Mouse (Mus musculus) intestine, postnatal 0 days (tissue): ENCODE data around the gene Scamp1. TPM values are rescaled to one million over a fixed set of nuclear protein-coding genes. Genes with fewer than 3 reads are reported as not detected.

ENCODE experiments used
- ATAC-seq: fragments of 200-750 bp; cut with Nextera tagmentation; 2 replicates; pipeline ENCODE4 v1.8.0; 2017; ENCODE audit warnings: mild to moderate bottlenecking, moderate TSS enrichment, moderate library complexity
- H3K27ac ChIP-seq: fragments of 300-500 bp; sonication (generic); 2 replicates; pipeline ENCODE4 v1.5.1; 2014; ENCODE audit warnings: mild to moderate bottlenecking, low read depth, low read length, moderate library complexity
- H3K27me3 ChIP-seq: fragments of 300-500 bp; sonication (generic); replicated peaks from 2 replicates; pipeline ENCODE4 v1.6.1; 2014; ENCODE audit warnings: low read length, mixed read lengths; ENCODE audit not compliant: control insufficient read depth, insufficient read depth
- H3K36me3 ChIP-seq: fragments of 300-500 bp; sonication (generic); 2 replicates; pipeline ENCODE4 v1.6.1; 2014; ENCODE audit warnings: mild to moderate bottlenecking, moderate library complexity; ENCODE audit not compliant: control insufficient read depth, insufficient read depth
- H3K4me1 ChIP-seq: fragments of 300-500 bp; sonication (generic); replicated peaks from 2 replicates; pipeline ENCODE4 v1.6.1; 2014; ENCODE audit warnings: antibody characterized with exemption, low read length, mixed read lengths; ENCODE audit not compliant: control insufficient read depth, insufficient read depth
- H3K4me2 ChIP-seq: fragments of 300-500 bp; sonication (generic); replicated peaks from 2 replicates; pipeline ENCODE4 v1.6.1; 2014; ENCODE audit warnings: low read depth, mild to moderate bottlenecking, moderate library complexity
- H3K4me3 ChIP-seq: fragments of 300-500 bp; sonication (generic); 2 replicates; pipeline ENCODE4 v1.5.1; 2014; ENCODE audit warnings: low read depth, low read length
- H3K9ac ChIP-seq: fragments of 300-500 bp; sonication (generic); 2 replicates; pipeline ENCODE4 v1.6.1; 2014; ENCODE audit warnings: mild to moderate bottlenecking, low read depth, low read length
- H3K9me3 ChIP-seq: fragments of 300-500 bp; sonication (generic); 2 replicates; pipeline ENCODE4 v1.6.1; 2016; ENCODE audit warnings: mixed run types; ENCODE audit not compliant: control insufficient read depth
- CTCF ChIP-seq: sonication (generic); IDR thresholded peaks from 2 replicates; pipeline ENCODE4 v1.5.1; 2016; ENCODE audit warnings: low read depth, mild to moderate bottlenecking, control low read depth, antibody characterized with exemption, moderate library complexity
- WGBS: fragments of 180-500 bp; shearing (Covaris S2); extraction: QIAGEN DNeasy Blood & Tissue Kit; methylation state at CpG from one replicate; pipeline ENCODE4 v1.1.7; 2014; 5-methylcytosine and 5-hydroxymethylcytosine counted together
- polyA plus RNA-seq: library from polyadenylated mRNA; unstranded; fragments of >200 nt; fragmentation: Nextera tagmentation; extraction: Ambion mirVana; gene quantifications from 2 replicates; pipeline ENCODE4 v1.2.1, GENCODE M21; 2015

The Scamp1 gene
- polyA plus RNA-seq, 1 experiment from 2014 or later = 11.8 TPM

- peak; percentile 89 for TF ChIP-seq CTCF
These were observed 80.4 kb downstream of the Scamp1 start for GRCm38 (mm10) chr13:94205234-94205633.

GRCm38 (mm10) chr13:94199829-94200228, 85.8 kb downstream of the Scamp1 start:
- H3K27me3 ChIP-seq = no peaks in the 10 kb centered on the region
- H3K4me3 ChIP-seq = no peak overlapping the region
- H3K27ac ChIP-seq = no peak overlapping the region
- H3K4me2 ChIP-seq = no peak overlapping the region
- no peak for TF ChIP-seq CTCF
- no peaks in the 10 kb centered on the region for H3K9me3 ChIP-seq
- H3K9ac ChIP-seq = no peak overlapping the region
- 0 out of 2 replicates have a peak, but pooled peaks cover 4% of the 10 kb centered on the region for H3K36me3 ChIP-seq
- no peak for ATAC-seq
- WGBS = 62% methylated on average over 8 of the region's 8 CpGs
- no peaks in the 10 kb centered on the region for H3K4me1 ChIP-seq

More at GRCm38 (mm10) chr13:94205234-94205633, 80.4 kb downstream of the Scamp1 start:
- Histone ChIP-seq H3K4me1 (no peaks in the 10 kb centered on the region), H3K9ac (no peak overlapping the region), H3K36me3 (peaks cover 15% of the 10 kb centered on the region), H3K27me3 (no peaks in the 10 kb centered on the region), H3K4me2 (no peak overlapping the region), H3K4me3 (no peak overlapping the region), H3K9me3 (no peaks in the 10 kb centered on the region), H3K27ac (no peak overlapping the region)
- 11% methylated on average over 6 of the region's 6 CpGs for WGBS
- no peak for ATAC-seq

GRCm38 (mm10) chr13:94198616-94199015, 87.0 kb downstream of the Scamp1 start:
- no peak overlapping the region for H3K9ac ChIP-seq
- H3K27me3 ChIP-seq = no peaks in the 10 kb centered on the region
- no peak overlapping the region for H3K27ac ChIP-seq
- H3K4me3 ChIP-seq = no peak overlapping the region
- TF ChIP-seq CTCF = no peak
- no peak for ATAC-seq
- H3K9me3 ChIP-seq = no peaks in the 10 kb centered on the region
- WGBS = 82% methylated on average over 6 of the region's 6 CpGs
- H3K36me3 ChIP-seq = no peaks in the 10 kb centered on the region
- H3K4me1 ChIP-seq = no peaks in the 10 kb centered on the region; the same call in 1 of the 2 replicates
- no peak overlapping the region for H3K4me2 ChIP-seq

GRCm38 (mm10) chr13:94193227-94193626, 92.4 kb downstream of the Scamp1 start:
- Histone ChIP-seq H3K27ac (peak overlapping the region; percentile 50; the same call in 1 of the 2 replicates), H3K9ac (no peak overlapping the region), H3K4me2 (no peak overlapping the region), H3K4me1 (peaks cover 18% of the 10 kb centered on the region), H3K4me3 (no peak overlapping the region), H3K27me3 (no peaks in the 10 kb centered on the region), H3K36me3 (no peaks in the 10 kb centered on the region), H3K9me3 (no peaks in the 10 kb centered on the region)
- no peak for TF ChIP-seq CTCF
- ATAC-seq = peak; percentile 84
- WGBS = 58% methylated on average over 4 of the region's 4 CpGs

GRCm38 (mm10) chr13:94190386-94190785, 95.3 kb downstream of the Scamp1 start:
- H3K4me1 ChIP-seq = peaks cover 18% of the 10 kb centered on the region
- peak; percentile 61 for ATAC-seq
- no peak overlapping the region for H3K9ac ChIP-seq
- peak overlapping the region; percentile 60; the same call in 1 of the 2 replicates for H3K27ac ChIP-seq
- H3K4me2 ChIP-seq = no peak overlapping the region
- H3K36me3 ChIP-seq = no peaks in the 10 kb centered on the region
- 74% methylated on average over 1 of the region's 1 CpGs for WGBS
- no peaks in the 10 kb centered on the region for H3K9me3 ChIP-seq
- no peak for TF ChIP-seq CTCF
- no peaks in the 10 kb centered on the region for H3K27me3 ChIP-seq
- H3K4me3 ChIP-seq = no peak overlapping the region

GRCm38 (mm10) chr13:94188200-94189086, 97.2 kb downstream of the Scamp1 start:
- Histone ChIP-seq H3K36me3 (no peaks in the 10 kb centered on the region), H3K4me2 (no peak overlapping the region), H3K9me3 (no peaks in the 10 kb centered on the region), H3K27ac (no peak overlapping the region), H3K27me3 (no peaks in the 10 kb centered on the region), H3K4me1 (peaks cover 18% of the 10 kb centered on the region), H3K4me3 (no peak overlapping the region), H3K9ac (no peak overlapping the region)
- TF ChIP-seq CTCF = no peak
- no peak for ATAC-seq
- 73% methylated on average over 10 of the region's 10 CpGs for WGBS
